8 mouse cellular contexts compared by ENCODE assay signal in genomic region chr13:84347914-84348700, GRCm38 (mm10).
DNase-seq lines count a peak whose midpoint lies in the region; ATAC-seq lines count a peak whose summit lies in the region.

No protein-coding gene starts in this region.

- peak overlapping the region; percentile 75 for H3K4me2 ChIP-seq in embryonic facial prominence, embryonic 12.5 days (replicated peaks)
- peak overlapping the region; percentile 65 for H3K4me2 ChIP-seq in kidney, embryonic 14.5 days (replicated peaks; ENCODE audit: low read depth, low read length)
- peak overlapping the region; percentile 80 for H3K4me2 ChIP-seq in limb, embryonic 15.5 days

- peaks cover 25% of the 10 kb centered on the region for H3K27me3 ChIP-seq in embryonic facial prominence, embryonic 12.5 days
- H3K27me3 ChIP-seq in kidney, embryonic 14.5 days (ENCODE audit: control insufficient read depth, insufficient read depth, low read length): peaks cover 38% of the 10 kb centered on the region
- peaks cover 36% of the 10 kb centered on the region for H3K27me3 ChIP-seq in limb, embryonic 15.5 days
- peaks cover 2% of the 10 kb centered on the region for H3K27me3 ChIP-seq in splenic B cell, adult 2 months (ENCODE audit: control insufficient read depth, insufficient read depth, low read length, poor library complexity, severe bottlenecking)

- H3K27ac ChIP-seq in embryonic facial prominence, embryonic 12.5 days: 0 out of 2 replicates have a peak overlapping the region, but pooled peaks have one; percentile 36
- 0 out of 2 replicates have a peak overlapping the region, but pooled peaks have one; percentile 21 for H3K27ac ChIP-seq in kidney, embryonic 14.5 days (ENCODE audit: low read depth, low read length)
- H3K27ac ChIP-seq in limb, embryonic 15.5 days: peak overlapping the region; percentile 9; the same call in 1 of the 2 replicates

- peak overlapping the region; percentile 24; the same call in 1 of the 2 replicates for H3K9ac ChIP-seq in embryonic facial prominence, embryonic 12.5 days
- 0 out of 2 replicates have a peak overlapping the region, but pooled peaks have one; percentile 42 for H3K9ac ChIP-seq in kidney, embryonic 14.5 days (ENCODE audit: low read depth, low read length)
- H3K9ac ChIP-seq in limb, embryonic 15.5 days: no peak overlapping the region

- 0 out of 2 replicates have a peak, but pooled peaks cover 3% of the 10 kb centered on the region for H3K4me1 ChIP-seq in embryonic facial prominence, embryonic 12.5 days
- H3K4me1 ChIP-seq in kidney, embryonic 14.5 days (ENCODE audit: control insufficient read depth, insufficient read depth, low read length): peaks cover 3% of the 10 kb centered on the region; the same call in 1 of the 2 replicates
- peaks cover 14% of the 10 kb centered on the region for H3K4me1 ChIP-seq in limb, embryonic 15.5 days

- under 1% methylated on average over 34 of the region's 34 CpGs for WGBS in embryonic facial prominence, embryonic 12.5 days
- under 1% methylated on average over 34 of the region's 34 CpGs for WGBS in kidney, embryonic 14.5 days
- WGBS in limb, embryonic 15.5 days: under 1% methylated on average over 34 of the region's 34 CpGs

- DNase-seq in 3134 (ENCODE audit: extremely low read depth, insufficient read length, low spot score): peak; percentile 93
- peak; percentile 96 for DNase-seq in adrenal gland, postnatal 14 days
- DNase-seq in heart, adult 9 months (ENCODE audit: low spot score in 2 of 2): peak; percentile 75 to 78
- DNase-seq in monocyte, adult 2 months (ENCODE audit: low read depth in 1 of 2, low spot score in 2 of 2): peak; percentile 8 to 27
- peak; percentile 65 for DNase-seq in splenic B cell, adult 2 months (ENCODE audit: low read depth, low spot score)

- peak; percentile 98 for ATAC-seq in embryonic facial prominence, embryonic 12.5 days (ENCODE audit: insufficient number of reproducible peaks, insufficient read depth, low FRiP score, low TSS enrichment)
- peak; percentile 99 for ATAC-seq in kidney, embryonic 14.5 days (ENCODE audit: low FRiP score, low TSS enrichment)
- ATAC-seq in limb, embryonic 15.5 days (ENCODE audit: insufficient number of reproducible peaks, low FRiP score, low TSS enrichment, low read depth): peak; percentile 96

- H3K4me3 ChIP-seq in embryonic facial prominence, embryonic 12.5 days: peak overlapping the region; percentile 41
- peak overlapping the region; percentile 37 for H3K4me3 ChIP-seq in kidney, embryonic 14.5 days (ENCODE audit: low read length)
- peak overlapping the region; percentile 48 for H3K4me3 ChIP-seq in limb, embryonic 15.5 days

- H3K36me3 ChIP-seq in embryonic facial prominence, embryonic 12.5 days: no peaks in the 10 kb centered on the region
- H3K36me3 ChIP-seq in kidney, embryonic 14.5 days (ENCODE audit: control insufficient read depth, insufficient read depth, low read length): no peaks in the 10 kb centered on the region
- H3K36me3 ChIP-seq in limb, embryonic 15.5 days: no peaks in the 10 kb centered on the region
- no peaks in the 10 kb centered on the region for H3K36me3 ChIP-seq in splenic B cell, adult 2 months (ENCODE audit: control insufficient read depth, insufficient read depth, low read length, poor library complexity, severe bottlenecking)

- no peaks in the 10 kb centered on the region for H3K9me3 ChIP-seq in embryonic facial prominence, embryonic 12.5 days
- no peaks in the 10 kb centered on the region for H3K9me3 ChIP-seq in kidney, embryonic 14.5 days (ENCODE audit: control insufficient read depth, low read length)
- H3K9me3 ChIP-seq in limb, embryonic 15.5 days: no peaks in the 10 kb centered on the region

Comparison
In these comparisons a context has a peak if more than half of its experiments do, and no peak if none do; other contexts are left out.
1. Peak in every context shown above with its lines: DNase-seq, ATAC-seq, H3K4me3 ChIP-seq and H3K27ac ChIP-seq.
2. DNase-seq: peak in every context shown above with its lines; median percentile 96 in adrenal gland, postnatal 14 days; 93 in 3134; 76 in heart, adult 9 months; 65 in splenic B cell, adult 2 months; 18 in monocyte, adult 2 months.